Mouse (Mus musculus) gastrocnemius, adult 18-20 months (tissue): Measurements from ENCODE around the gene Ttyh2. TPM values are rescaled to one million over a fixed set of nuclear protein-coding genes. Genes with fewer than 3 reads are reported as not detected.
A peak's percentile ranks its signal among the peaks of the same experiment; 100 is the strongest.
"Not testable (repeated sequence)": the region's sequence is repeated elsewhere in the genome, so short reads cannot be mapped to it uniquely, and the experiment has no call there.

Experiments used
- DNase-seq: peaks from one replicate; pipeline ENCODE4 v3.0.0; 2021; ENCODE audit warnings: low spot score
- total RNA-seq, 2 experiments: library from RNA; stranded (reverse); gene quantifications; 2 replicates each; pipeline ENCODE4 v1.2.3; 2021

The Ttyh2 gene
- total RNA-seq, 2 experiments from 2014 or later: 15.6 to 16.7 TPM

GRCm38 (mm10) chr11:114657737-114658136 is 17.5 kb upstream of the Ttyh2 start:
- peak; percentile 42 for DNase-seq

GRCm38 (mm10) chr11:114662161-114662560 is 13.1 kb upstream of the Ttyh2 start:
- no peak for DNase-seq

- peak; percentile 56 for DNase-seq
These were observed 12.4 kb upstream of the Ttyh2 start for GRCm38 (mm10) chr11:114662746-114663362.

- no peak for DNase-seq
These were observed 11.1 kb upstream of the Ttyh2 start for GRCm38 (mm10) chr11:114664164-114664563.

- no peak for DNase-seq
These were observed 9.8 kb upstream of the Ttyh2 start for GRCm38 (mm10) chr11:114665463-114665862.

- no peak for DNase-seq
These were observed 8.4 kb upstream of the Ttyh2 start for GRCm38 (mm10) chr11:114666786-114667185.

- DNase-seq: no peak
These were observed 7.8 kb upstream of the Ttyh2 start for GRCm38 (mm10) chr11:114667236-114667931.

- DNase-seq: not testable (repeated sequence)
These were observed 7.3 kb upstream of the Ttyh2 start for GRCm38 (mm10) chr11:114667932-114668285.

GRCm38 (mm10) chr11:114668301-114668710 is 6.9 kb upstream of the Ttyh2 start, which contains the start of gene Rpl38:
Gene Rpl38 (plus strand): TSS chr11:114668524.
- DNase-seq: peak; percentile 97

GRCm38 (mm10) chr11:114668741-114669623 is 6.2 kb upstream of the Ttyh2 start:
- peak; percentile 71 for DNase-seq

- DNase-seq: no peak
These were observed 5.5 kb upstream of the Ttyh2 start for GRCm38 (mm10) chr11:114669651-114670168.

- DNase-seq: no peak
These were observed 4.1 kb upstream of the Ttyh2 start for GRCm38 (mm10) chr11:114671147-114671546.

- DNase-seq: no peak
These were observed 2.2 kb upstream of the Ttyh2 start for GRCm38 (mm10) chr11:114672794-114673718.

GRCm38 (mm10) chr11:114673719-114674050 is 1.5 kb upstream of the Ttyh2 start:
- no peak for DNase-seq

- DNase-seq: no peak
These were observed 1.1 kb upstream of the Ttyh2 start for GRCm38 (mm10) chr11:114674180-114674579.

GRCm38 (mm10) chr11:114674796-114675195 is 435 bp upstream of the Ttyh2 start:
- DNase-seq: not testable (repeated sequence)

- DNase-seq: peak; percentile 36
These were observed 683 bp downstream of the Ttyh2 start for GRCm38 (mm10) chr11:114675826-114676401.

GRCm38 (mm10) chr11:114676431-114676830 is 1.2 kb downstream of the Ttyh2 start:
- peak; percentile 48 for DNase-seq

GRCm38 (mm10) chr11:114676896-114677530 is 1.8 kb downstream of the Ttyh2 start:
- DNase-seq: peak; percentile 51

GRCm38 (mm10) chr11:114679582-114679981 is 4.4 kb downstream of the Ttyh2 start:
- DNase-seq: no peak
